Mouse (Mus musculus): Measurements from ENCODE around the gene Slc2a3. TPM values are rescaled to one million over a fixed set of nuclear protein-coding genes. Genes with fewer than 3 reads are reported as not detected.

Gene Slc2a3
- 100 to 1,000 TPM in 1 of 2 experiments, 10 to 100 TPM in 1; 25.0 to 123 TPM for polyA plus RNA-seq (2017; shearing (Covaris generic))

DNA sequence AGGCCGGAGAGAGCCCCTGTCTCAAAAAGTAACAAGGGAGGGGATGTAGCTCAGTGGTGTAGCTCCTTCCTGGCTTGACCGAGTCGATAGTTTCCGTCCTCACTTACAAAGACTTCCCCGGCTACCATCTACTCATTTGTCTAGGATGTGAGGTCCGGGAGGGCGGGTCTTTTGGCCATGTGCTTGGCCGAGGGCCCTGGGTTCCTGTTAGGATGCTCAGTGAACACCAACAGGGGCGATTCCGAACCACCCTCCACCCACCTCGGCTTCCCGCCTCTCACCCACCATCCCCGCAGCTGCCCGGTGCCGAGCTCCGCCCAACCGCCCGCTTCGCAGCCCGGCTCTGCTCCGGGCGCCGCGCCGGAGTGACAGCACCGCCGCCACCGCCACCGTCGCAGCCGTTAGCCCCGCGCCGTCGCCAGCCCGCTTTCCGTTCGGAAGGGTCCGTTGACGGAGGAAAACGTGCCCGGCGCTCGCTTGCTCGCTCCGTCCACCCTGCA is at the start of gene Slc2a3:
Gene Slc2a3 (minus strand): TSS at position 340 of the 500 bp plus-strand sequence.

DNA sequence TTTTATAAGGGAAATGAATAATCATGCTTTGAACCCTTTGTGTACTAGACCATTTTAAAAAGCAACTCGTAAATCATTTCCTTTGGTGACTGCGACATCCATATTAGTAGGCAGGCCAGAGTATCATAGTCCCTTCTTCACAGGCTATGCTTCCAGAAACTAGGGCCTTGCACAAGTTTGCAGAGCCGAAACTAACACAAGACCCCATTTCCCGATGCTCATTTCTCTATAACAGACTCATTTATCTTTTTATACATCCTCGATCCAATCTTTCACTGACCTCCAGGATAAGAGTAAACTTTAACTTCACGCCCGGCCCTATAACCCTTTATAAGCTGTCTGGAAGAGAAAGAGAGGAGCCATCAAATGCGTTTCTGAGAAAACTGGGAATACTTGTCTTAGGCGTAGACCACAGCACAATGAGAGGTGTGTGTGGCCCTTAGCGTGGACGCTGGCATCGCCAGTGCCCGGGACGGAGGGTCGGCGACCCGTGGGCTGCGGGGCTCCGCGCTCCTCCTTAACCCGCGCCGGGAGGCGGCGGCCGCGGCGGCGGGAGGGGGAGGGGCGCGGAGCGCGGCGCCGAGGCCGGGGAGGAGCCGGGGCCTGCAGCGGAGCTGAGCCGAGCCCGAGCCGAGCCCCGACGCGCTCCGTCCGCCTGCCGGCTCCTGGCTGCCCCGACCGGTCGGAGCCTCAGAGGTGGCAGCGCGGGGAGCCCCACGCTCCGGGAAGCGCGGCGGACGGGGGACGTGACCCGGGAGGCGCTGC is 18.0 kb upstream of the Slc2a3 start, which contains the start of gene Foxj2:
Gene Foxj2 (plus strand): TSS at position 609 of the 765 bp plus-strand sequence.

DNA sequence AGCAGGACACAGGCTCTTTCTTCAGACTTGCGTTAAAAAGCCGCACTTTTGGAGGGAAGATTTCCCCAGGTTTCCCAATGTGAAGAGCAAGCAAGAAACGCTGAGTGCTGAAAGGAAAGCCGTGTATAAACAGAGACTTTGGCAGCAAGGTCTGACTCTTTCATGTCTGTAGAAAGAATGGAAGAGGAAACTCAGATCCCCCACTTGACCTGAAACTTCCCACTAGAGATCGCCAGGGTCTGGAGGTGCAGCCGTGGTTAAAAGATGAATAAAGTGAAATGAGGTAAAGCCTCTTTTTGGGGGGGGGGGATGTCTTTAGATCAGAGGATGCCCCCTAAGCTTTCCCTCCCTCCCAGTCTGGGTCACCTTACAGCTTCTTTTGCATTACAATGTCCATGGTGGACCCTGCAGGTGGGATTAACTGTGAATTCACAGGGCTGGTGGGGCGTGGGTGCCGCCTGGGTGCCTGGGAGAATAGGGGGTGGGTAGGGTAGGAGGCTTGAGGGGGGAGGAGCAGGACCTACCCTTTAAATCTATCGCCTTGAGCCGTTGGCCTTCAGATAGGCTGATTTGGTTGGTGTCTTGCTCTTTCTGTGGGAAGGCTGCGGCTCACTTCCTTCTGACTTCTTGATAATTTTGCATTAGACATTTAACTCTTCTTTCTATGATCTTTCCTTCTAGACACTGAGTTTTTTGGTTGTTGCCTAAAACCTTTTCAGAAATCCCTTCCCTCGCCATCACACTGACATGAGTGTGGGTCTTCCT is 94.2 kb downstream of the Slc2a3 start, which contains the start of gene Nanog:
Gene Nanog (plus strand): TSS at position 454 of the 765 bp plus-strand sequence.

Other genes with a start within 250 kb of the Slc2a3 start
- under 1 TPM in 1 of 2 experiments, not detected in 1; 0.59 TPM for gene Aicda, start 247.8 kb downstream of the Slc2a3 start, polyA plus RNA-seq (2017; shearing (Covaris generic))
- 10 to 100 TPM; 13.4 to 18.3 TPM for gene Apobec1, start 199.2 kb downstream of the Slc2a3 start, polyA plus RNA-seq (2017; shearing (Covaris generic))
- under 1 TPM; 0.12 to 0.55 TPM for gene Gdf3, start 191.6 kb downstream of the Slc2a3 start, polyA plus RNA-seq (2017; shearing (Covaris generic))
- gene Dppa3, start 175.2 kb downstream of the Slc2a3 start, polyA plus RNA-seq (2017; shearing (Covaris generic)): not detected
- gene Nanog, start 94.2 kb downstream of the Slc2a3 start, polyA plus RNA-seq (2017; shearing (Covaris generic)): not detected
- gene Foxj2, start 18.3 kb upstream of the Slc2a3 start, polyA plus RNA-seq (2017; shearing (Covaris generic)): 10 to 100 TPM; 25.9 to 28.9 TPM
- under 1 TPM; 0.07 to 0.72 TPM for gene C3ar1, start 54.5 kb upstream of the Slc2a3 start, polyA plus RNA-seq (2017; shearing (Covaris generic))
- 10 to 100 TPM; 23.9 to 25.8 TPM for gene Necap1, start 72.8 kb upstream of the Slc2a3 start, polyA plus RNA-seq (2017; shearing (Covaris generic))
- gene Clec4a1, start 120.2 kb upstream of the Slc2a3 start, polyA plus RNA-seq (2017; shearing (Covaris generic)): 1 to 10 TPM in 1 of 2 experiments, under 1 TPM in 1; 0.27 to 1.2 TPM
- 1 to 10 TPM; 1.2 to 4.4 TPM for gene Clec4a3, start 150.9 kb upstream of the Slc2a3 start, polyA plus RNA-seq (2017; shearing (Covaris generic))
- gene Clec4a4, start 188.7 kb upstream of the Slc2a3 start, polyA plus RNA-seq (2017; shearing (Covaris generic)): not detected
- under 1 TPM in 1 of 2 experiments, not detected in 1; 0.66 TPM for gene Clec4b1, start 248.3 kb upstream of the Slc2a3 start, polyA plus RNA-seq (2017; shearing (Covaris generic))